In the genomic region with DNA sequence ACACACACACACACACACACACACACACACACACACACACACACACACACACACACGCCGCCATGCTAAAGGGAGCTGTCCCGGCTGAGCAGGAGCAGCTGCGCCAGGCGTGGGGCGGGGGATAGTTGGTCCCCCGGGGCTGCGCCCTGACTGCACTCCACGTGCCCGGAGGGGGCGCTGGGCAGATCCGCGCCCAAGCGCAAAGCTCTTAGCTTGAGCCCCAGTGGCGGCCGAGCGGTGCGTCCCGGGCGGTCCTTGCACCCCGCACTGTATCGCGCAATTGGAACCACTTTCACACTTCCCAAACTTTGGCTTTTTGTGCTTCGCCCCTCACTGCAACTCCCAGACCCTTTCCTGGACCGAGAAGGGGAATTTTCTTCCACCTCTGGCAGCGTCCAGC, we compare ENCODE assay signal across 7 mouse cellular contexts. TPM values are rescaled to one million over a fixed set of nuclear protein-coding genes. Genes with fewer than 3 reads are reported as not detected.
A peak's percentile ranks its signal among the peaks of the same experiment; 100 is the strongest.
DNase-seq lines count a peak whose midpoint lies in the region; ATAC-seq lines count a peak whose summit lies in the region.

No protein-coding gene starts in this region.

- no peak overlapping the region for H3K27ac ChIP-seq in embryonic facial prominence, embryonic 13.5 days
- H3K27ac ChIP-seq in heart, embryonic 14.5 days (replicated peaks in 1 of 2; ENCODE audit: control insufficient read depth in 1 of 2, insufficient read depth in 1 of 2, low read depth in 2 of 2, low read length in 2 of 2): peak overlapping the region; percentile 86 to 93
- H3K27ac ChIP-seq in limb, embryonic 11.5 days (replicated peaks; ENCODE audit: low read depth, low read length): no peak overlapping the region
- no peak overlapping the region for H3K27ac ChIP-seq in midbrain, embryonic 16.5 days (ENCODE audit: low read length)

- peak; percentile 43 for DNase-seq in adrenal gland, adult 2 months
- peak; percentile 67 for DNase-seq in limb, embryonic 11.5 days (ENCODE audit: low spot score)
- DNase-seq in layer of hippocampus, postnatal 25 days (ENCODE audit: extremely low spot score in 1 of 2, low spot score in 1 of 2): no peak

- no peak for ATAC-seq in embryonic facial prominence, embryonic 13.5 days (ENCODE audit: insufficient number of reproducible peaks, insufficient read depth, low FRiP score, low TSS enrichment, low read depth)
- ATAC-seq in heart, embryonic 14.5 days (ENCODE audit: insufficient number of reproducible peaks, insufficient read depth, low FRiP score, low read depth): peak; percentile 42; the same call in 1 of the 2 replicates
- no peak for ATAC-seq in limb, embryonic 11.5 days (ENCODE audit: insufficient number of reproducible peaks, low FRiP score, low TSS enrichment, low read depth)
- ATAC-seq in midbrain, embryonic 16.5 days: no peak
- no peak for ATAC-seq in CD4-positive, CD25-positive, alpha-beta regulatory T cell, adult 4 months

- no peaks in the 10 kb centered on the region for H3K36me3 ChIP-seq in embryonic facial prominence, embryonic 13.5 days
- no peaks in the 10 kb centered on the region for H3K36me3 ChIP-seq in heart, embryonic 14.5 days (ENCODE audit: control insufficient read depth, insufficient read depth, low read length)
- no peaks in the 10 kb centered on the region for H3K36me3 ChIP-seq in limb, embryonic 11.5 days (ENCODE audit: control insufficient read depth, insufficient read depth, low read length)
- H3K36me3 ChIP-seq in midbrain, embryonic 16.5 days (ENCODE audit: control insufficient read depth, insufficient read depth, low read length): no peaks in the 10 kb centered on the region

- H3K9me3 ChIP-seq in embryonic facial prominence, embryonic 13.5 days: no peaks in the 10 kb centered on the region
- no peaks in the 10 kb centered on the region for H3K9me3 ChIP-seq in heart, embryonic 14.5 days (ENCODE audit: control insufficient read depth, low read length)
- no peaks in the 10 kb centered on the region for H3K9me3 ChIP-seq in limb, embryonic 11.5 days (ENCODE audit: control insufficient read depth, low read length)
- H3K9me3 ChIP-seq in midbrain, embryonic 16.5 days (replicated peaks; ENCODE audit: control insufficient read depth, low read length, poor library complexity, severe bottlenecking): no peaks in the 10 kb centered on the region

- peak overlapping the region; percentile 27; the same call in 1 of the 2 replicates for H3K9ac ChIP-seq in embryonic facial prominence, embryonic 13.5 days
- peak overlapping the region; percentile 91 for H3K9ac ChIP-seq in heart, embryonic 14.5 days (ENCODE audit: low read length)
- no peak overlapping the region for H3K9ac ChIP-seq in limb, embryonic 11.5 days (ENCODE audit: low read length)
- H3K9ac ChIP-seq in midbrain, embryonic 16.5 days (ENCODE audit: low read depth, low read length): 0 out of 2 replicates have a peak overlapping the region, but pooled peaks have one; percentile 34

- peaks cover 95% of the 10 kb centered on the region for H3K27me3 ChIP-seq in embryonic facial prominence, embryonic 13.5 days
- H3K27me3 ChIP-seq in heart, embryonic 14.5 days (ENCODE audit: control insufficient read depth, insufficient read depth, low read length): peaks cover 8% of the 10 kb centered on the region
- H3K27me3 ChIP-seq in limb, embryonic 11.5 days (ENCODE audit: control insufficient read depth, insufficient read depth, low read length): peaks cover 40% of the 10 kb centered on the region
- peaks cover 46% of the 10 kb centered on the region for H3K27me3 ChIP-seq in midbrain, embryonic 16.5 days (ENCODE audit: control insufficient read depth, insufficient read depth, low read depth, low read length)

- H3K4me3 ChIP-seq in embryonic facial prominence, embryonic 13.5 days: peak overlapping the region; percentile 61
- peak overlapping the region; percentile 82 to 98 for H3K4me3 ChIP-seq in heart, embryonic 14.5 days (ENCODE audit: control insufficient read depth in 1 of 2, insufficient read depth in 1 of 2, low read depth in 1 of 2, low read length in 2 of 2)
- peak overlapping the region; percentile 16; the same call in 1 of the 2 replicates for H3K4me3 ChIP-seq in limb, embryonic 11.5 days (ENCODE audit: low read depth, low read length)
- peak overlapping the region; percentile 27 for H3K4me3 ChIP-seq in midbrain, embryonic 16.5 days (ENCODE audit: low read depth, low read length)

- peaks cover 30% of the 10 kb centered on the region for H3K4me1 ChIP-seq in embryonic facial prominence, embryonic 13.5 days
- peaks cover 14 to 57% of the 10 kb centered on the region in 2 experiments for H3K4me1 ChIP-seq in heart, embryonic 14.5 days (ENCODE audit: control insufficient read depth in 2 of 2, insufficient read depth in 2 of 2, low read length in 2 of 2)
- H3K4me1 ChIP-seq in limb, embryonic 11.5 days (ENCODE audit: control insufficient read depth, insufficient read depth, low read length): peaks cover 36% of the 10 kb centered on the region
- H3K4me1 ChIP-seq in midbrain, embryonic 16.5 days (ENCODE audit: control insufficient read depth, insufficient read depth, low read length): peaks cover 45% of the 10 kb centered on the region

- 1% methylated on average over 25 of the region's 26 CpGs for WGBS in embryonic facial prominence, embryonic 13.5 days
- under 1% methylated on average over 26 of the region's 26 CpGs for WGBS in heart, embryonic 14.5 days
- 0% methylated on average over 22 of the region's 26 CpGs for WGBS in limb, embryonic 11.5 days
- under 1% methylated on average over 19 of the region's 26 CpGs for WGBS in midbrain, embryonic 16.5 days

- peak overlapping the region; percentile 99 for H3K4me2 ChIP-seq in embryonic facial prominence, embryonic 13.5 days
- peak overlapping the region; percentile 83 for H3K4me2 ChIP-seq in heart, embryonic 14.5 days (ENCODE audit: low read length)
- peak overlapping the region; percentile 100 for H3K4me2 ChIP-seq in limb, embryonic 11.5 days (ENCODE audit: low read depth, severe bottlenecking)
- H3K4me2 ChIP-seq in midbrain, embryonic 16.5 days (ENCODE audit: low read length): peak overlapping the region; percentile 100

RNA-seq across cellular contexts. Expression of a gene that starts 2.6 kb away (rescaled TPM):
- 1 to 10 TPM; 4.3 to 7.4 TPM for total RNA-seq in adrenal gland, adult 2 months (2021)
- polyA plus RNA-seq in adrenal gland, adult 2 months (2012; rRNA removed): 5.5 and 7.9 TPM in 2 replicates
- 4.0 and 4.2 TPM in 2 replicates for polyA plus RNA-seq in embryonic facial prominence, embryonic 13.5 days (2015; fragmentation: Nextera tagmentation; extraction: Ambion mirVana)
- 24.6 and 26.6 TPM in 2 replicates for polyA plus RNA-seq in heart, embryonic 14.5 days (2014; fragmentation: Nextera tagmentation; extraction: Ambion mirVana)
- polyA plus RNA-seq in limb, embryonic 11.5 days (2014; fragmentation: Nextera tagmentation; extraction: Ambion mirVana): 1.5 and 1.6 TPM in 2 replicates
- polyA plus RNA-seq in midbrain, embryonic 16.5 days (2015; fragmentation: Nextera tagmentation; extraction: Ambion mirVana): 2.6 TPM in 2 replicates
- under 1 TPM; 0.49 to 0.75 TPM for total RNA-seq in layer of hippocampus, postnatal 25 days (2021)
- 1 to 10 TPM; 1.0 to 1.9 TPM for polyA plus RNA-seq in CD4-positive, CD25-positive, alpha-beta regulatory T cell, adult 4 months (2017; shearing (Covaris generic))

Comparison
In these comparisons a context has a peak if more than half of its experiments do, and no peak if none do; other contexts are left out.
1. DNase-seq: peak in adrenal gland, adult 2 months (single experiment) and limb, embryonic 11.5 days (single experiment); none in layer of hippocampus, postnatal 25 days (0 of 2).
2. H3K27ac ChIP-seq: peak in heart, embryonic 14.5 days (2 of 2); none in embryonic facial prominence, embryonic 13.5 days (single experiment), limb, embryonic 11.5 days (single experiment) and midbrain, embryonic 16.5 days (single experiment).
3. H3K4me3 ChIP-seq: peak in every context shown above with its lines; median percentile 90 in heart, embryonic 14.5 days; 61 in embryonic facial prominence, embryonic 13.5 days; 27 in midbrain, embryonic 16.5 days; 16 in limb, embryonic 11.5 days.
4. Peak in every context shown above with its lines, with median percentiles within 50 percentile points of each other: H3K4me2 ChIP-seq.